Mouse (Mus musculus) adrenal gland, postnatal 4 days (tissue): ENCODE measurements around the gene Ces2g. TPM values are rescaled to one million over a fixed set of nuclear protein-coding genes. Genes with fewer than 3 reads are reported as not detected.

ENCODE experiments used
- DNase-seq, 2 experiments: peaks; one replicate each; pipeline ENCODE4 v3.0.0; 2021 to 2022; ENCODE audit warnings: low spot score in 2 of 2, mixed read lengths in 2 of 2
- long read RNA-seq, 2 experiments: library from polyadenylated mRNA; stranded (forward); transcript quantifications; one replicate each; pipeline ENCODE4 v2.0.0; 2021
- total RNA-seq, 2 experiments: library from RNA; stranded (reverse); gene quantifications; 2 replicates each; pipeline ENCODE4 v1.2.3; 2021

The Ces2g gene
- total RNA-seq: 1 to 10 TPM; 5.6 to 7.6 TPM
- long read RNA-seq, experiment 1, partial matches to known transcripts: 1 of 4 reads
- long read RNA-seq, experiment 1, other reads (novel, unspliced or antisense): 0 of 4 reads
- long read RNA-seq, experiment 2, partial matches to known transcripts: 6 of 14 reads
- long read RNA-seq, experiment 2, other reads (novel, unspliced or antisense): 7 of 14 reads

DNA sequence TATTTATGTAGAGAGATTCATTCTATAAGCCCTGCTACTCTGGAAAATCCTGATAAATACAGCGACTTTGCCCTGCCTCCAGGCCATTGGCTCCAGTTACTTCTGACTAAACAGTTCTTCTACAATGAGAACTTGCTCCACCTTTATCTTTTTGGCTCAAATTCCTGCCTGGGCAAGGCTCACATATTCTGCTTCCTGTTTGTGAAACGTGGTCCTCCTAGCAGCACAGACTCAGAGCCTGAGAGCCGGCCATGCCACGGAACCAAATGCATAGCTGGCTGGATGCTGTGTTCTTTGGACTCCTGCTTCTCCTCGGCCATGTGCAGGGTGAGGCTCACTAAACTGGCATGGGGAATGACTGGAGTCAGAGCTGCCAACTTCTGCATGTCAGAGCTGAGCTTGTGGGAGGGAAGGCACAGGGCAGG, at the start of gene Ces2g:
Gene Ces2g, plus strand, starts transcription at position 182 of the 425 bp plus-strand sequence.
- no peak for DNase-seq

DNA sequence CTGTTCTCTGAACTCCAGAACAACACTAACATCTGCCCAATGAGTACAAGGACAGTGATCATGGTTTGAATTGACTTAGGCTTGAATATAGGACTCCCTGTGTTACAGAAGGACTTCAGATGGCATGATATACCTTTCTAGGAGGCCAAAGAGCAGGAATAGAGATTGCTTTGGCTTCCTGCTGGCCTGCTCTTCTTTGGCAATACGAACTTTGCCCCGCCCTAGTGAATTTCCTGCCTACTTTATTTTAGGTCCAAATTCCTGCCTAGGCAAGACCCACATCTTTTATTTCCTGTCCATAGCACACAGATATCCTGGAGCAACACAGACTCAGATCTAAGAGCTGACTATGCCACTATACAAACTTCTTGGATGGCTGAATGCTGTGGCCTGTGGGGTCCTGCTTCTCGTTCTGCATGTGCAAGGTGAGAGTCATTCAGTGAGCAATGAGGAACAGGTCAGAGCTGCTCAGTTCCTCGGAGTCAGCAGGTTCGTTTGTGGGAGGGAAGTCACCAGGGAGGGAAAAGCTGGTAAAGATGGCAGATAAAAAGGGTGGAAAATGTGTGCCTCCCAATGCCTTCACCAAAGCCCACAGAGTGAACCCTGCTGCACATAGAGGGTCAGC, 35.4 kb upstream of the Ces2g start, which contains the start of gene Ces2e:
Gene Ces2e, plus strand, starts transcription at position 289 of the 625 bp plus-strand sequence.
- DNase-seq: no peak

- no peak for DNase-seq
Measured at GRCm38 (mm10) chr8:104927301-104927700, 34.2 kb upstream of the Ces2g start.

DNA sequence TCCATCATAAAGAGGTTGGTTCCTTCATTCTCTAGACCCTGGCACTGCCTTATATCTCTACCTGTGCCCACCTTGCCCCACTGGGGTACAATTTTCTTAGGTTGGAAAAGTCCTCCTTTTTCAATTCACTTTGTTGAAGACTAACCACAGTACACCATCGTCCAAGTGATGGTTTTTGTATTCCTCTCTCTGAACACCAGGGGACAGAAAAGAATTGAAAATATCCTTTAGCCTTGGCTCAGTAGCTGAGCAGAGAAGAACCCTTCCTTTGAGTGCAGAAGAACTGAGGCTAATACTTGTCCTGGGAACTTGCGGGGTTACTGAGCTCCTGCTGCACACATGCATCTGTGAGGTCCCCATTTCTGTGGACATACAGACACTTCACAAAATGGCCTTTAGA, 16.9 kb upstream of the Ces2g start:
- no peak for DNase-seq

DNA sequence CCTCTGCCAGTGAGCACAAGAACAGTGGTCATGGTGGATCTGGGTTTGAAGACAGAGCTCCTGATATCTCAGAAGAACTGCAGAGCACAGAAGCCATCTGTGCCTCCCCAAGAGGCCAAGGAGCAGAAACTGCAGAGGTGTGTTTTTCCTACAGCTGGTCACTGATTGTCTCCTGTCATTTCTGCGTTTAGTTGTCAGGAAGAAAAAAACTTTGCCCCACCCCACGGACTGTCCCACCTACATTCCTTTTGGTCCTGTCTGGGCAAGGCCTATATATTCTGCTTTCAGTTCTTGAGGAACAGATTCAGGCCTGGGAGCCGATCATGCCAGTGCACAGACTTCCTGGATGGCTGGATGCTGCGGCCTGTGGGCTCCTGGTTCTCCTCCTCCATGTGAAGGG, 14.5 kb upstream of the Ces2g start, which contains the start of gene Ces2f:
Gene Ces2f, plus strand, starts transcription at position 301 of the 400 bp plus-strand sequence.
- no peak for DNase-seq

GRCm38 (mm10) chr8:104949031-104949430, 12.5 kb upstream of the Ces2g start:
- no peak for DNase-seq

- no peak for DNase-seq
Measured at GRCm38 (mm10) chr8:104962229-104962901, 847 bp downstream of the Ces2g start.

GRCm38 (mm10) chr8:104963375-104963894, 1.9 kb downstream of the Ces2g start:
- DNase-seq: no peak

DNA sequence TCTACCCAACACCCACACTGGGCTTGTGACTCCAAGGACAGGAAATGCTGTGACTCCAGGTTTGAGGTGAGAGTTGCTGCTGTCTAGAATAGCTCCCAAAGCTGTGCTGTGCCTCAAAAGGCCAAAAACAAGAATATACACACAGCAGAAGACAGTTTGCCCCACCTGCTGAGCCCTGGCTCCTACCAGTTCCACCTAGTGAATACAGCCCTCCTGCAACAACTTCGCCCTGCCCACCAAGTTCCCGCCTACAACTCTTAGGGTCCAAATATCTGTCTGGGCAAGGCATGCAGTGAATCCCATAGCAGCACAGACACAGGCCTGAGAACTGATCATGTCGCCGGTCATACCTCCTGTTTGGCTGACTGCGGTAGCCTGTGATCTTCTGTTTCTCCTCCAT, 22.6 kb downstream of the Ces2g start:
- DNase-seq: no peak

DNA sequence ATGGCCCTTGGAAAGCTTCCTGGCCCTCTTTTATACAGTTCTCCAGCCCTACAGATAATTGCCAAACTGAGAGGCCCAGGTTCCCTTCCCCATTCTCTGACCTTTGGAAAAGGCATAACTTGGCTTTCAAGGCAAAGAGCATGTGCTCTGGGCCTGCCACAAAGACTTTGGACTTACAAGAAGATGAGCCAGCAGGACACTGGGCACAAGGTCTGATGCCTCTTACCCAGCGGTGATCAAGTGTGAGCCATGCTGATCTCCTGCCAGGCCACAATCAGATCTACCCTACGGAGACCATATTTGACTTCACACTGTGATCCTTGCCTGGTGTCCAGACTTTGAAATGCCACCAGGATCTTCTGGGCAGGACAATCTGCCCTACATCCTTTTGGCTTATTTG, 23.4 kb downstream of the Ces2g start:
- DNase-seq: no peak

DNA sequence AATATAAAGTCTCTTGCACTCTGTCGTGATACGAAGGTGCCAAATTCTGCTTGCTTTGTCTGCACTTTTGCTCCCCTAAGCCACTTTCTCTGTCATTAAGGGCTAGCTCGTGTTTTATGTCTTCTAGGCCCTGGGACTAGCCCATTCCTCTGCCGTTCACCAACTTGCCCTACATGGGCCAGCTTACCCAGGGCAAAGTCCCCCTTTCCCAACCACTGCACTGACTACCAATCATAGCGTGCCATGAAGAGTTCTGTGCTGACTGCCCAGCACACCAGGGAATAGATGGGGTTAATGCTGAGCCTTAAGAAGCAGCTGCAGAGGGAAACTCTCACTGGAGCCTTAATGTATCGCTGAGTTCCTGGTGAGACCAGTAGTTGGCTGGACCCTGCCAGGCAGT, 36.7 kb downstream of the Ces2g start:
- no peak for DNase-seq

DNA sequence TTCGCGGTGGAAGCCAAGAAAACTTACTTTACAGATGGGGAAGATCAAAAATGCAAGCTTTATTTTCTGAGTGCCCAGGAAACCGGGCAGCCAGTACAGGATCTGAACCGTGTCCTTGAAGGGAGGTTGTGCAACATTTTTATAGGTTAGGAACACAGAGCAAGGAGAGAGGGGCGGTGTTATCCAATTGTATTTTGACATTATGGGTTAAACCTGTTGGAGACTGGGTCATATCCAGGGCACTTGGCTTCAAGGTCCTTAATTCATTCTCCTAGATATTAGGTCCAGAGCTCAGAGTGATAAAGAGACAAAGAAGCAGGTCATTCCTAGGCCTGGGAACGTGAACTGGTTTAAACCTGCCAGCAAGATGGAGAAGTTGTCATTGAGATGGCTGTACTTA, 37.7 kb downstream of the Ces2g start:
- no peak for DNase-seq

GRCm38 (mm10) chr8:105000586-105000985, 39.1 kb downstream of the Ces2g start, which contains the start of gene Ces2h:
TSS of gene Ces2h (plus strand) at chr8:105000853.
- no peak for DNase-seq

DNA sequence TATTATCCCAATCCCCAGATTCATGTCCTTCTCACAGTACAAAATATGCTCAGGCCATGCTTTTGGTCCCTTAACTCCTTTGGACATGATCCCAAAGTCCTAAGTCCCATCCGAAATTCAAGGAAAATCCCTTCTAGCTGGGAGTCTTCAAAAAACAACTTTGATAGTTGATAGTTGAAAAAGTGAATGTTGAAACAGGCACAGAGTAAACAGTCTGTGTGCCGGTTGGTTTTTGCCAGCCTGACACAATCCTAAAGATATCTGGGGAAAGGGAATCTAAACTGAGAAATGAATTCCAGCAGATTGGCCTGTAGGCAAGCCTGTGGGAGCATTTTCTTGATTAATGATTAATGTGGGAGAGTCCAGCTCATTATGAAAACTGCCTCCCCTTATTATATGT, 48.5 kb downstream of the Ces2g start:
- no peak for DNase-seq

GRCm38 (mm10) chr8:105011136-105011535, 49.6 kb downstream of the Ces2g start:
- DNase-seq: no peak

DNA sequence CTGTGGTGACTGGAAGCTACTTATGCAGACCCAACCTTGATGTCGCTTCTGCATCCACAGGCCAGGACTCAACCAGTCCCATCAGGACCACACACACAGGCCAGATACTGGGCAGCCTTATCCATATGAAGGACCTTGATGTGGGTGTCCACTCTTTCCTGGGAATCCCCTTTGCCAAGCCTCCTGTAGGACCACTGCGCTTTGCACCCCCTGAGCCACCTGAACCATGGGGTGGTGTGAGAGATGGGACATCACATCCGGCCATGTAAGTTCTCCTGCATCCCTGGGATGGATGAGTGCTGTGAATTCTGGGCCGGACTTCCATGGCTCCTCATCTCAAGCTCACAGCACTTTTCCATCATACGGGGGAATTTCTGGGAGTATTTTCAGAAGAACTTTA, 52.9 kb downstream of the Ces2g start:
- DNase-seq: no peak

Other genes with a start within 250 kb of the Ces2g start
- gene Ces2a, start 227.7 kb upstream of the Ces2g start, total RNA-seq: 10 to 100 TPM in 1 of 2 experiments, under 1 TPM in 1; 0.25 to 15.5 TPM
- gene Ces2b, start 130.1 kb upstream of the Ces2g start, total RNA-seq: 1 to 10 TPM; 2.8 to 8.4 TPM
- under 1 TPM in 1 of 2 experiments, not detected in 1; 0.34 TPM for gene Ces2c, start 114.7 kb upstream of the Ces2g start, total RNA-seq
- gene Ces2e, start 35.5 kb upstream of the Ces2g start, total RNA-seq: 1 to 10 TPM; 2.0 to 5.9 TPM
- gene Ces2f, start 14.4 kb upstream of the Ces2g start, total RNA-seq: under 1 TPM in 1 of 2 experiments, not detected in 1; 0.14 TPM
- under 1 TPM; 0.34 to 0.85 TPM for gene Ces2h, start 39.1 kb downstream of the Ces2g start, total RNA-seq
- gene Ces3a, start 86.9 kb downstream of the Ces2g start, total RNA-seq: 10 to 100 TPM in 1 of 2 experiments, 1 to 10 TPM in 1; 1.2 to 41.5 TPM
- not detected for gene Ces3b, start 122.0 kb downstream of the Ces2g start, total RNA-seq
- not detected for gene Ces4a, start 170.1 kb downstream of the Ces2g start, total RNA-seq
- 10 to 100 TPM; 66.4 to 70.2 TPM for gene Cbfb, start 209.0 kb downstream of the Ces2g start, total RNA-seq